Mouse (Mus musculus) heart, postnatal 0 days (tissue): ENCODE results near the gene Itga5. TPM values are rescaled to one million over a fixed set of nuclear protein-coding genes. Genes with fewer than 3 reads are reported as not detected.

Source experiments
- ATAC-seq: fragments of 200-750 bp; cut with Nextera tagmentation; 2 replicates; pipeline ENCODE4 v1.8.0; 2017; ENCODE audit warnings: low read depth, moderate number of reproducible peaks, moderate library complexity; ENCODE audit not compliant: insufficient read depth
- DNase-seq: peaks from one replicate; pipeline ENCODE4 v3.0.0-alpha.2; 2016; ENCODE audit warnings: low spot score
- H3K27ac ChIP-seq: fragments of 300-500 bp; sonication (generic); 2 replicates; pipeline ENCODE4 v1.5.1; 2014; ENCODE audit warnings: low read depth, mild to moderate bottlenecking
- H3K27me3 ChIP-seq: fragments of 300-500 bp; sonication (generic); 2 replicates; pipeline ENCODE4 v1.6.1; 2014; ENCODE audit warnings: low read length, mixed read lengths; ENCODE audit not compliant: control insufficient read depth, insufficient read depth
- H3K36me3 ChIP-seq: fragments of 300-500 bp; sonication (generic); replicated peaks from 2 replicates; pipeline ENCODE4 v1.6.1; 2014; ENCODE audit warnings: low read length, mixed read lengths; ENCODE audit not compliant: control insufficient read depth, insufficient read depth
- H3K4me1 ChIP-seq: fragments of 300-500 bp; sonication (generic); 2 replicates; pipeline ENCODE4 v1.6.1; 2014; ENCODE audit warnings: antibody characterized with exemption; ENCODE audit not compliant: control insufficient read depth, insufficient read depth
- H3K4me2 ChIP-seq: fragments of 300-500 bp; sonication (generic); 2 replicates; pipeline ENCODE4 v1.6.1; 2014; ENCODE audit warnings: low read depth, mild to moderate bottlenecking, low read length, moderate library complexity
- H3K4me3 ChIP-seq: fragments of 300-500 bp; sonication (generic); 2 replicates; pipeline ENCODE4 v1.5.1; 2014; ENCODE audit warnings: low read depth, low read length
- H3K9ac ChIP-seq: fragments of 300-500 bp; sonication (generic); replicated peaks from 2 replicates; pipeline ENCODE4 v1.6.1; 2014; ENCODE audit warnings: low read depth, low read length, mixed read lengths
- H3K9me3 ChIP-seq: fragments of 300-500 bp; sonication (generic); replicated peaks from 2 replicates; pipeline ENCODE4 v1.6.1; 2016; ENCODE audit warnings: low read length; ENCODE audit not compliant: control insufficient read depth
- CTCF ChIP-seq: IDR thresholded peaks from 2 replicates; pipeline ENCODE4 v1.5.1; 2016; ENCODE audit warnings: antibody characterized with exemption, control low read depth, low read depth
- EP300 ChIP-seq: IDR thresholded peaks from 2 replicates; pipeline ENCODE4 v1.6.1; 2016; ENCODE audit warnings: antibody characterized with exemption, low read depth
- WGBS: fragments of 180-500 bp; shearing (Covaris S2); extraction: QIAGEN DNeasy Blood & Tissue Kit; methylation state at CpG from one replicate; pipeline ENCODE4 v1.1.7; 2014; 5-methylcytosine and 5-hydroxymethylcytosine counted together
- polyA plus RNA-seq: library from polyadenylated mRNA; unstranded; fragments of >200 nt; fragmentation: Nextera tagmentation; extraction: Ambion mirVana; gene quantifications from 2 replicates; pipeline ENCODE4 v1.2.1, GENCODE M21; 2015
- total RNA-seq: library from RNA; depleted of rRNA; stranded (reverse); fragments of >200 nt; gene quantifications from 2 replicates; pipeline ENCODE4 v1.2.3, GENCODE M21; 2014; ENCODE audit warnings: low replicate concordance

The Itga5 gene
- total and polyA plus RNA-seq, 2 experiments from 2014 or later = 47.5 to 83.3 TPM

GRCm38 (mm10) chr15:103363809-103364208, 2.8 kb downstream of the Itga5 start:
- 36% methylated on average over 1 of the region's 1 CpGs for WGBS
- Histone ChIP-seq H3K27me3 (no peaks in the 10 kb centered on the region), H3K4me1 (peaks cover 54% of the 10 kb centered on the region), H3K36me3 (no peaks in the 10 kb centered on the region), H3K4me3 (peak overlapping the region; percentile 94), H3K4me2 (peak overlapping the region; percentile 83), H3K9ac (peak overlapping the region; percentile 100), H3K27ac (peak overlapping the region; percentile 95), H3K9me3 (no peaks in the 10 kb centered on the region)
- no peak for DNase-seq
- no peak for ATAC-seq
- TF ChIP-seq EP300 = no peak
- TF ChIP-seq CTCF = no peak

- TF ChIP-seq EP300 (no peak), CTCF (no peak)
- ATAC-seq (no peak), DNase-seq (no peak)
- Histone ChIP-seq H3K4me1 (peaks cover 63% of the 10 kb centered on the region), H3K4me2 (no peak overlapping the region), H3K27me3 (no peaks in the 10 kb centered on the region), H3K9me3 (no peaks in the 10 kb centered on the region), H3K4me3 (no peak overlapping the region), H3K9ac (no peak overlapping the region), H3K36me3 (no peaks in the 10 kb centered on the region), H3K27ac (peak overlapping the region; percentile 68)
- WGBS = 65% methylated on average over 3 of the region's 3 CpGs
These were observed 3.6 kb downstream of the Itga5 start for GRCm38 (mm10) chr15:103362950-103363349.

GRCm38 (mm10) chr15:103362333-103362732, 4.2 kb downstream of the Itga5 start:
- no peak overlapping the region for H3K4me2 ChIP-seq
- H3K4me3 ChIP-seq = no peak overlapping the region
- ATAC-seq (no peak), DNase-seq (no peak)
- WGBS = 51% methylated on average over 6 of the region's 7 CpGs
- H3K27me3 ChIP-seq = no peaks in the 10 kb centered on the region
- H3K27ac ChIP-seq = peak overlapping the region; percentile 68
- peaks cover under 1% of the 10 kb centered on the region for H3K36me3 ChIP-seq
- H3K4me1 ChIP-seq = peaks cover 65% of the 10 kb centered on the region
- no peak for TF ChIP-seq CTCF
- no peak for TF ChIP-seq EP300
- H3K9me3 ChIP-seq = no peaks in the 10 kb centered on the region
- H3K9ac ChIP-seq = no peak overlapping the region

- DNase-seq (no peak), ATAC-seq (no peak)
- H3K27ac ChIP-seq = peak overlapping the region; percentile 63
- 29% methylated on average over 1 of the region's 1 CpGs for WGBS
- peaks cover 61% of the 10 kb centered on the region for H3K4me1 ChIP-seq
- no peak overlapping the region for H3K4me3 ChIP-seq
- no peak overlapping the region for H3K9ac ChIP-seq
- peaks cover 11% of the 10 kb centered on the region for H3K36me3 ChIP-seq
- TF ChIP-seq EP300 (no peak), CTCF (no peak)
- no peaks in the 10 kb centered on the region for H3K27me3 ChIP-seq
- H3K9me3 ChIP-seq = no peaks in the 10 kb centered on the region
- H3K4me2 ChIP-seq = no peak overlapping the region
These were observed 5.3 kb downstream of the Itga5 start for GRCm38 (mm10) chr15:103361269-103361668.

- ATAC-seq (no peak), DNase-seq (no peak)
- H3K36me3 ChIP-seq = peaks cover 24% of the 10 kb centered on the region
- H3K27ac ChIP-seq = peak overlapping the region; percentile 84
- TF ChIP-seq CTCF (no peak), EP300 (no peak)
- peaks cover 69% of the 10 kb centered on the region for H3K4me1 ChIP-seq
- peak overlapping the region; percentile 8; the same call in 1 of the 2 replicates for H3K9ac ChIP-seq
- no peak overlapping the region for H3K4me3 ChIP-seq
- H3K27me3 ChIP-seq = no peaks in the 10 kb centered on the region
- H3K4me2 ChIP-seq = no peak overlapping the region
- H3K9me3 ChIP-seq = no peaks in the 10 kb centered on the region
- WGBS = 67% methylated on average over 5 of the region's 5 CpGs
These were observed 6.5 kb downstream of the Itga5 start for GRCm38 (mm10) chr15:103359869-103360602.
